Mouse (Mus musculus) central nervous system, embryonic 18 days (tissue): ENCODE measurements around the gene Olfr272. TPM values are rescaled to one million over a fixed set of nuclear protein-coding genes. Genes with fewer than 3 reads are reported as not detected.

ENCODE experiments used
- polyA plus RNA-seq: library from polyadenylated mRNA; depleted of rRNA; stranded (reverse); fragments of >200 nt; gene quantifications from 2 replicates; pipeline ENCODE4 v1.2.3, GENCODE M21; 2012; rRNA removed

The Olfr272 gene
- not detected in 2 replicates for polyA plus RNA-seq

DNA sequence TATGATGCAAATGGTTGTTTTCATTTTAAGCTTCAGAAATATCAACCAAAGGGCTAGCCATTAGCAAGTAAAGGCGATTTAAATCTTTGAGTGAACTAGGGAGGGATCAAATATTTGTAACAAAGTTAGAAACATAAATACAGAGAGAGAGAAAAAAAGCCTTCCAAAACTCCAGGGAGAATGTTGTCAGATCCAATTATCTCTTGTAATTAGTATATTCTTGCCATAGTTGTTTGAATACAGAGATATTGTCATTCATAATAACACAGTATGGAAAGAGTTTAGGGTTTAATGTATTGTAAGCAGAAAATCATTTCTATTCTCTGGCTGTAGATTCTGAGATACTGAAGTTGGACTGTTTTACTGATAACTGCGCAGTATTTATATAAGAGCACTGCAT is at the start of gene Olfr272:
Gene Olfr272, minus strand, starts transcription at position 101 of the 400 bp plus-strand sequence.

DNA sequence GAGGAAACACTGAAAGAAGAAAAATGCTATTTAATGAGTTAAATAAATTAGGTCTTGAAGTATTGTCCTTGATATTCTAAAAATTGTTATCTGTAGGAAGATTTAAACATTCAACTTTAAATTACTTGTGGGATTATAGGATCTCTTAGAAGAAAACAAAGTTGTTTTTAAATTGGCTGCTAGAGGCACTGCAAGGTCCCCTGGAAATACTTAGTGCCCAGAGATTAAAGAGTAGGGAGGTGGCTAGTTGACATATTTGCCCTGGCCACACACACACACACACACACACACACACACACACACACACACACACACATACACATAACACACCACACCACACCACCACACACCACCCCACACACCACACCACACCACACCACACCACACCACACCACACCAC is 45.3 kb upstream of the Olfr272 start, which contains the start of gene Olfr270:
Gene Olfr270, plus strand, starts transcription at position 301 of the 400 bp plus-strand sequence.

Other genes starting within 250 kb of the Olfr272 start
- gene Olfr275, start 104.6 kb downstream of the Olfr272 start, polyA plus RNA-seq: not detected in 2 replicates
- not detected in 2 replicates for gene Olfr273, start 59.9 kb downstream of the Olfr272 start, polyA plus RNA-seq
- gene Olfr270, start 45.4 kb upstream of the Olfr272 start, polyA plus RNA-seq: not detected in 2 replicates
- gene Nipsnap3a, start 70.1 kb upstream of the Olfr272 start, polyA plus RNA-seq: not detected in 2 replicates
- 83.8 and 86.8 TPM in 2 replicates for gene Nipsnap3b, start 92.7 kb upstream of the Olfr272 start, polyA plus RNA-seq
- gene Abca1, start 240.7 kb upstream of the Olfr272 start, polyA plus RNA-seq: 10.3 and 11.9 TPM in 2 replicates